Mouse (Mus musculus) hindbrain, postnatal 0 days (tissue): ENCODE results near the gene Slc36a1. TPM values are rescaled to one million over a fixed set of nuclear protein-coding genes. Genes with fewer than 3 reads are reported as not detected.

Experiments
- ATAC-seq: fragments of 200-750 bp; cut with Nextera tagmentation; 2 replicates; pipeline ENCODE4 v1.8.0; 2017; ENCODE audit warnings: mild to moderate bottlenecking, moderate TSS enrichment, moderate library complexity
- DNase-seq: peaks from one replicate; pipeline ENCODE4 v3.0.0-alpha.2; 2015; ENCODE audit warnings: low spot score
- H3K27ac ChIP-seq: fragments of 300-500 bp; sonication (generic); 2 replicates; pipeline ENCODE4 v1.5.1; 2014; ENCODE audit warnings: mild to moderate bottlenecking
- H3K27me3 ChIP-seq: fragments of 300-500 bp; sonication (generic); 2 replicates; pipeline ENCODE4 v1.6.1; 2014; ENCODE audit warnings: low read length, mixed read lengths; ENCODE audit not compliant: insufficient read depth
- H3K36me3 ChIP-seq: fragments of 300-500 bp; sonication (generic); 2 replicates; pipeline ENCODE4 v1.6.1; 2014; ENCODE audit warnings: low read length, mixed read lengths; ENCODE audit not compliant: insufficient read depth
- H3K4me1 ChIP-seq: fragments of 300-500 bp; sonication (generic); 2 replicates; pipeline ENCODE4 v1.6.1; 2014; ENCODE audit warnings: antibody characterized with exemption, low read length, mixed read lengths; ENCODE audit not compliant: insufficient read depth
- H3K4me2 ChIP-seq: fragments of 300-500 bp; sonication (generic); 2 replicates; pipeline ENCODE4 v1.6.1; 2014; ENCODE audit warnings: low read depth, mild to moderate bottlenecking, low read length, moderate library complexity, mixed read lengths
- H3K4me3 ChIP-seq: fragments of 300-500 bp; sonication (generic); 2 replicates; pipeline ENCODE4 v1.5.1; 2014; ENCODE audit warnings: low read length
- H3K9ac ChIP-seq: fragments of 300-500 bp; sonication (generic); replicated peaks from 2 replicates; pipeline ENCODE4 v1.6.1; 2014; ENCODE audit warnings: mild to moderate bottlenecking, low read length, moderate library complexity, mixed read lengths
- H3K9me3 ChIP-seq: fragments of 300-500 bp; sonication (generic); 2 replicates; pipeline ENCODE4 v1.6.1; 2016; ENCODE audit warnings: low read length, mixed read lengths
- CTCF ChIP-seq: IDR thresholded peaks from 2 replicates; pipeline ENCODE4 v1.5.1; 2016; ENCODE audit warnings: antibody characterized with exemption, control low read depth, low read depth
- WGBS: fragments of 180-500 bp; shearing (Covaris S2); extraction: QIAGEN DNeasy Blood & Tissue Kit; methylation state at CpG from one replicate; pipeline ENCODE4 v1.1.7; 2014; 5-methylcytosine and 5-hydroxymethylcytosine counted together
- polyA plus RNA-seq: library from polyadenylated mRNA; unstranded; fragments of >200 nt; fragmentation: Nextera tagmentation; extraction: Ambion mirVana; gene quantifications from 2 replicates; pipeline ENCODE4 v1.2.1, GENCODE M21; 2015
- total RNA-seq: library from RNA; depleted of rRNA; stranded (reverse); fragments of >200 nt; gene quantifications from 2 replicates; pipeline ENCODE4 v1.2.3, GENCODE M21; 2014

The Slc36a1 gene
- total and polyA plus RNA-seq, 2 experiments from 2014 or later: 3.8 to 37.3 TPM

- Histone ChIP-seq H3K9me3 (no peaks in the 10 kb centered on the region), H3K27ac (no peak overlapping the region), H3K36me3 (no peaks in the 10 kb centered on the region), H3K27me3 (no peaks in the 10 kb centered on the region), H3K4me2 (no peak overlapping the region), H3K4me1 (no peaks in the 10 kb centered on the region), H3K9ac (no peak overlapping the region), H3K4me3 (no peak overlapping the region)
- DNase-seq: no peak
- WGBS: 87% methylated on average over 4 of the region's 4 CpGs
- no peak for TF ChIP-seq CTCF
- ATAC-seq: no peak
Measured at GRCm38 (mm10) chr11:55168504-55168903, 35.6 kb upstream of the Slc36a1 start.

GRCm38 (mm10) chr11:55168914-55169313 is 35.2 kb upstream of the Slc36a1 start:
- DNase-seq (no peak), ATAC-seq (no peak)
- TF ChIP-seq CTCF: no peak
- Histone ChIP-seq H3K27me3 (no peaks in the 10 kb centered on the region), H3K9ac (no peak overlapping the region), H3K36me3 (no peaks in the 10 kb centered on the region), H3K4me1 (no peaks in the 10 kb centered on the region), H3K9me3 (no peaks in the 10 kb centered on the region), H3K4me2 (no peak overlapping the region), H3K4me3 (no peak overlapping the region), H3K27ac (no peak overlapping the region)
- WGBS: 85% methylated on average over 6 of the region's 6 CpGs

- Histone ChIP-seq H3K27me3 (no peaks in the 10 kb centered on the region), H3K4me3 (no peak overlapping the region), H3K4me2 (no peak overlapping the region), H3K36me3 (no peaks in the 10 kb centered on the region), H3K9ac (no peak overlapping the region), H3K4me1 (no peaks in the 10 kb centered on the region), H3K27ac (no peak overlapping the region), H3K9me3 (no peaks in the 10 kb centered on the region)
- DNase-seq (no peak), ATAC-seq (no peak)
- 68% methylated on average over 4 of the region's 4 CpGs for WGBS
- TF ChIP-seq CTCF: no peak
Measured at GRCm38 (mm10) chr11:55170501-55170900, 33.6 kb upstream of the Slc36a1 start.

- Histone ChIP-seq H3K36me3 (no peaks in the 10 kb centered on the region), H3K9me3 (no peaks in the 10 kb centered on the region), H3K27me3 (no peaks in the 10 kb centered on the region), H3K9ac (no peak overlapping the region), H3K4me3 (no peak overlapping the region), H3K4me2 (no peak overlapping the region), H3K27ac (no peak overlapping the region), H3K4me1 (no peaks in the 10 kb centered on the region)
- TF ChIP-seq CTCF: no peak
- ATAC-seq: no peak
- WGBS: 90% methylated on average over 4 of the region's 4 CpGs
- DNase-seq: no peak
Measured at GRCm38 (mm10) chr11:55178830-55179229, 25.3 kb upstream of the Slc36a1 start.

GRCm38 (mm10) chr11:55179856-55180255 is 24.3 kb upstream of the Slc36a1 start:
- DNase-seq (no peak), ATAC-seq (no peak)
- Histone ChIP-seq H3K27me3 (no peaks in the 10 kb centered on the region), H3K4me1 (0 out of 2 replicates have a peak, but pooled peaks cover 2% of the 10 kb centered on the region), H3K9me3 (no peaks in the 10 kb centered on the region), H3K4me3 (no peak overlapping the region), H3K27ac (no peak overlapping the region), H3K36me3 (no peaks in the 10 kb centered on the region), H3K9ac (no peak overlapping the region), H3K4me2 (no peak overlapping the region)
- WGBS: 90% methylated on average over 3 of the region's 3 CpGs
- no peak for TF ChIP-seq CTCF

- no peak overlapping the region for H3K9ac ChIP-seq
- 66% methylated on average over 7 of the region's 7 CpGs for WGBS
- TF ChIP-seq CTCF: no peak
- H3K9me3 ChIP-seq: no peaks in the 10 kb centered on the region
- no peaks in the 10 kb centered on the region for H3K27me3 ChIP-seq
- no peak overlapping the region for H3K4me2 ChIP-seq
- no peaks in the 10 kb centered on the region for H3K36me3 ChIP-seq
- H3K4me3 ChIP-seq: no peak overlapping the region
- 0 out of 2 replicates have a peak, but pooled peaks cover 3% of the 10 kb centered on the region for H3K4me1 ChIP-seq
- no peak for ATAC-seq
- H3K27ac ChIP-seq: no peak overlapping the region
- no peak for DNase-seq
Measured at GRCm38 (mm10) chr11:55183124-55183523, 21.0 kb upstream of the Slc36a1 start.

- ATAC-seq: no peak
Measured at GRCm38 (mm10) chr11:55184246-55184645, 19.9 kb upstream of the Slc36a1 start.

More at GRCm38 (mm10) chr11:55184246-55184645, 19.9 kb upstream of the Slc36a1 start:
- DNase-seq: no peak
- no peak overlapping the region for H3K27ac ChIP-seq
- 84% methylated on average over 5 of the region's 5 CpGs for WGBS
- H3K4me2 ChIP-seq: no peak overlapping the region
- no peaks in the 10 kb centered on the region for H3K27me3 ChIP-seq
- TF ChIP-seq CTCF: no peak
- H3K9me3 ChIP-seq: no peaks in the 10 kb centered on the region
- no peaks in the 10 kb centered on the region for H3K36me3 ChIP-seq
- no peak overlapping the region for H3K4me3 ChIP-seq
- no peak overlapping the region for H3K9ac ChIP-seq
- H3K4me1 ChIP-seq: 0 out of 2 replicates have a peak, but pooled peaks cover 3% of the 10 kb centered on the region
